Mouse (Mus musculus) hindbrain, embryonic 14.5 days (tissue): ENCODE results near the gene Evi2. TPM values are rescaled to one million over a fixed set of nuclear protein-coding genes. Genes with fewer than 3 reads are reported as not detected.

Experiments used
- ATAC-seq: fragments of 200-750 bp; cut with Nextera tagmentation; 2 replicates; pipeline ENCODE4 v1.8.0; 2017; ENCODE audit warnings: moderate number of reproducible peaks, mild to moderate bottlenecking, moderate TSS enrichment, moderate library complexity; ENCODE audit not compliant: low FRiP score
- DNase-seq: peaks from one replicate; pipeline ENCODE4 v3.0.0-alpha.2; 2015; ENCODE audit warnings: low spot score
- H3K27ac ChIP-seq: fragments of 300-500 bp; sonication (generic); 2 replicates; pipeline ENCODE4 v1.5.1; 2014; ENCODE audit warnings: mild to moderate bottlenecking, moderate library complexity
- H3K27me3 ChIP-seq: fragments of 300-500 bp; sonication (generic); 2 replicates; pipeline ENCODE4 v1.6.1; 2014; ENCODE audit warnings: mild to moderate bottlenecking, low read length, mixed read lengths; ENCODE audit not compliant: control insufficient read depth, insufficient read depth
- H3K36me3 ChIP-seq: fragments of 300-500 bp; sonication (generic); replicated peaks from 2 replicates; pipeline ENCODE4 v1.6.1; 2014; ENCODE audit not compliant: control insufficient read depth, insufficient read depth
- H3K4me1 ChIP-seq: fragments of 300-500 bp; sonication (generic); replicated peaks from 2 replicates; pipeline ENCODE4 v1.6.1; 2014; ENCODE audit warnings: antibody characterized with exemption, low read length, mixed read lengths; ENCODE audit not compliant: control insufficient read depth, insufficient read depth
- H3K4me2 ChIP-seq: fragments of 300-500 bp; sonication (generic); replicated peaks from 2 replicates; pipeline ENCODE4 v1.6.1; 2014; ENCODE audit warnings: mild to moderate bottlenecking, moderate library complexity
- H3K4me3 ChIP-seq: fragments of 300-500 bp; sonication (generic); replicated peaks from 2 replicates; pipeline ENCODE4 v1.5.1; 2014; ENCODE audit warnings: mild to moderate bottlenecking, low read length
- H3K9ac ChIP-seq: fragments of 300-500 bp; sonication (generic); 2 replicates; pipeline ENCODE4 v1.6.1; 2014
- H3K9me3 ChIP-seq: fragments of 300-500 bp; sonication (generic); 2 replicates; pipeline ENCODE4 v1.6.1; 2016; ENCODE audit warnings: low read length; ENCODE audit not compliant: control insufficient read depth
- WGBS: fragments of 180-500 bp; shearing (Covaris S2); extraction: QIAGEN DNeasy Blood & Tissue Kit; methylation state at CpG from one replicate; pipeline ENCODE4 v1.1.7; 2014; 5-methylcytosine and 5-hydroxymethylcytosine counted together
- polyA plus RNA-seq: library from polyadenylated mRNA; unstranded; fragments of >200 nt; fragmentation: Nextera tagmentation; extraction: Ambion mirVana; gene quantifications from 2 replicates; pipeline ENCODE4 v1.2.1, GENCODE M21; 2014

Gene Evi2
- polyA plus RNA-seq, 1 experiment from 2014 or later, result 0.91 TPM

GRCm38 (mm10) chr11:79528601-79529000 lies 1.8 kb downstream of the Evi2 start:
- WGBS, result 95% methylated on average over 3 of the region's 3 CpGs
- H3K27me3 ChIP-seq, result no peaks in the 10 kb centered on the region
- no peak overlapping the region for H3K4me2 ChIP-seq
- no peaks in the 10 kb centered on the region for H3K9me3 ChIP-seq
- no peak for ATAC-seq
- no peak overlapping the region for H3K27ac ChIP-seq
- no peak overlapping the region for H3K9ac ChIP-seq
- DNase-seq, result no peak
- H3K36me3 ChIP-seq, result peaks cover 11% of the 10 kb centered on the region
- H3K4me1 ChIP-seq, result no peaks in the 10 kb centered on the region
- H3K4me3 ChIP-seq, result no peak overlapping the region

DNA sequence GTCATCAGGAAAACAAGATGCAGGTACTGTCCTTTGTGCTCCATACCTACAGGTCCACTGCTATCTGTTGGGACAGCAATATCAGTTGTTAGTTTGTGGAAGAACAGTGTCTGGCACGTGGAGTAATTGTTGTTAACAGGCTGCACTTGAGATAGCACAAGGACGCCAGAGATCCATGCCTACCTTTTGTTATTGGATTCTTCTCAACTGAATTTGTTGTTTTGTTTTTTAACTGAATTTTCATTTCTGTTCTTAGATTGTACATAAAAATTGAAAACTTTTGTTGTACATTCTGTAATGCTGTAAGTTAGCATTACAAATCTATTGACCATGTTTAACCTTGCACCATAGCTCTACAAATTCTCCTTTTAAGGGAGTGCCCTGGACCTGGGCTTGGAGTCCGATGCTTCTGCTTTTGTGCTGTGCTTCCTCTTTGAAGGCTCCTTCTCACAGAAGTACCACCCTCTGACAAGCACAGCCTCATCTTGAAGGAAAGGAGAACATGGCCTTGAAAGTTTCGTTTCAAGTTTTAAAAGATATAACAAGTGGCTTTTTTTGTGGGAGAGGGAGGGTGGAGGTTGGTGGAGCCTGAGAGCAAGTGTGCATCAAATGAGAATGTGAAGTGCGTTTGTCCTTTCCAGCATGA lies 2.5 kb downstream of the Evi2 start:
- Histone ChIP-seq H3K9ac (no peak overlapping the region), H3K27ac (no peak overlapping the region), H3K27me3 (no peaks in the 10 kb centered on the region), H3K4me1 (no peaks in the 10 kb centered on the region), H3K9me3 (no peaks in the 10 kb centered on the region), H3K36me3 (peaks cover 11% of the 10 kb centered on the region), H3K4me2 (no peak overlapping the region), H3K4me3 (no peak overlapping the region)
- 94% methylated on average over 5 of the region's 5 CpGs for WGBS
- DNase-seq (no peak), ATAC-seq (no peak)

DNA sequence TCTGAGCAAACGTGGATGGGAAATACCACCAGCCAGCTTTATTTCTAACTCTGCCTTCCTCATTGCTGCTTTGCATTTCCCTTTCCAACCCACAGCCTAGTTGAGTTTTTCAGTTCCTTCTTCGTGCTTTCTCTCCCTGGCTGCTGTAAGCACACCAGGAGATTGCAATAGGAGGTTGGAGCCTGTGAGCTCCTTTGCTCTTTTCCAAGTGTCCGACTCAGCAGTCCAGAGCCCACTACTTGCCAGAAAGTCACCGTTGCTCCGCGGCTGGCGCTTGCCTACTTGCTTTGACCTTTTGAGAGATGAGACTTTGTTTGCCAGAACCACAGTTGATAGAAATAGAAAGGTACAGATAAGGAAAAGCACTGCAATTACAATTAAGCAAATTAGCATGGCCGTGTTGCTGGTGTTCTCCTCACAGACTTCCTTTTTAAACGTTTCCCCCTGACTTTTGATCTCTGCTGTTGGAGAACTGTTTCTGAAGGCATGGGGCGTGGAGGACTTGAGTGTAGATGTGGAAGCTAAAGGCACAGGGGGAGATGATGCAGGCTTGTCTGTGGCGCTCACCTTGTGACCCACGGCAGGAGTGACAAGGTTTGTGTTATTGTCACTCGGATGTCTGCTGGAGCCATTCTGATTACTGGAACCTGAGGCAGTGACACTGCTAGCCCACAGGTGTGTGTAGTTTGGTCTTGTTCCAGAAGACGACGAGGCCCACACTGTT lies 3.2 kb downstream of the Evi2 start:
- peaks cover 11% of the 10 kb centered on the region for H3K36me3 ChIP-seq
- H3K4me3 ChIP-seq, result no peak overlapping the region
- H3K4me1 ChIP-seq, result no peaks in the 10 kb centered on the region
- no peaks in the 10 kb centered on the region for H3K9me3 ChIP-seq
- H3K4me2 ChIP-seq, result no peak overlapping the region
- H3K27ac ChIP-seq, result no peak overlapping the region
- WGBS, result 86% methylated on average over 15 of the region's 15 CpGs
- no peak overlapping the region for H3K9ac ChIP-seq
- H3K27me3 ChIP-seq, result no peaks in the 10 kb centered on the region
- ATAC-seq, result no peak
- no peak for DNase-seq

- DNase-seq (no peak), ATAC-seq (no peak)
- WGBS, result 93% methylated on average over 3 of the region's 3 CpGs
- Histone ChIP-seq H3K9me3 (no peaks in the 10 kb centered on the region), H3K9ac (no peak overlapping the region), H3K4me1 (no peaks in the 10 kb centered on the region), H3K36me3 (peaks cover 11% of the 10 kb centered on the region), H3K4me3 (no peak overlapping the region), H3K27me3 (no peaks in the 10 kb centered on the region), H3K27ac (no peak overlapping the region), H3K4me2 (no peak overlapping the region)
Observed at GRCm38 (mm10) chr11:79526549-79526948, 3.8 kb downstream of the Evi2 start.

DNA sequence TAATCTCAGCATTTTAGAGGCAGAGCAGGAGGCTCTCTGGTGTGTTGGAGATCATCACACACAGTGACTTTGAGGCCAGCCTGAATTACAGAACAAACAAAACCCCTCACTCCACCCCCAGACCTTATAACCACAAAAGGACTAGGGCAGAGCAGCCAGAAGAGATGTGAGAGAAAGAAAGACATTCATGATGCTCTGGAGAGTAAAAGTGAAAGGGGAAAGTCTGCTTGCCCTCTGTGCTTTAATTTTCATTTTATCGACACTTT lies 6.1 kb downstream of the Evi2 start:
- Histone ChIP-seq H3K36me3 (peaks cover 11% of the 10 kb centered on the region), H3K4me3 (no peak overlapping the region), H3K27me3 (no peaks in the 10 kb centered on the region), H3K9ac (no peak overlapping the region), H3K4me2 (no peak overlapping the region), H3K27ac (no peak overlapping the region), H3K4me1 (no peaks in the 10 kb centered on the region), H3K9me3 (no peaks in the 10 kb centered on the region)
- ATAC-seq, result no peak
- 100% methylated on average over 1 of the region's 1 CpGs for WGBS
- DNase-seq, result no peak

GRCm38 (mm10) chr11:79523560-79524309 lies 6.7 kb downstream of the Evi2 start, which contains the start of gene Evi2b:
Gene Evi2b, minus strand, starts transcription at chr11:79523762.
- Histone ChIP-seq H3K9ac (no peak within 1 kb of the TSS), H3K9me3 (no peaks in the 10 kb centered on the region), H3K4me1 (no peaks in the 10 kb centered on the region), H3K27ac (no peak within 1 kb of the TSS), H3K4me2 (no peak within 1 kb of the TSS), H3K27me3 (no peaks in the 10 kb centered on the region), H3K4me3 (no peak within 1 kb of the TSS), H3K36me3 (peaks cover 11% of the 10 kb centered on the region)
- WGBS, result 86% methylated on average over 10 of the region's 10 CpGs
- no peak for ATAC-seq
- no peak for DNase-seq

DNA sequence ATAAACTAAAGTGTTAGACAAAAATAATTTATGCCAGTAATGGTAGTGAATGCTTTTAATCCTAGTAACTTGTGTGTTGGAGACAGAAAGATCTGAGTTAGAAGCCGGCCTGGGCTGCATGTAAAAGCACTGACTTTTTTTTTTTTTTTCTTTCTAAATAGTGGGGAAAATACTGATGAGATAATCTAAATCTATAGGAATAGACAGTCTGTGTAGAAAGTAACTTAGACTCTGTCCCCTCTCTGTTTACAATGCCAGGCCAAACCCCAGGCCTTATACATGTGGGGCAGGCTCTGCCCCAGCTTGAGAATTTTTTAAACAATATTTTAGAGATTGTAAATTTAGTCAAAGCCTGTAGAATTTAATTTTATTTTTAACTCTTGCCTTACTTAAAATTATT lies 7.4 kb downstream of the Evi2 start:
- no peak for ATAC-seq
- 84% methylated on average over 1 of the region's 1 CpGs for WGBS

GRCm38 (mm10) chr11:79521930-79522329 lies 8.5 kb downstream of the Evi2 start:
- DNase-seq (no peak), ATAC-seq (no peak)
- Histone ChIP-seq H3K27ac (no peak overlapping the region), H3K4me3 (no peak overlapping the region), H3K27me3 (no peaks in the 10 kb centered on the region), H3K9ac (no peak overlapping the region), H3K4me2 (no peak overlapping the region), H3K9me3 (no peaks in the 10 kb centered on the region), H3K4me1 (no peaks in the 10 kb centered on the region), H3K36me3 (no peaks in the 10 kb centered on the region)

More for the DNA sequence above, 7.4 kb downstream of the Evi2 start:
- DNase-seq, result no peak
- no peak overlapping the region for H3K27ac ChIP-seq
- no peak overlapping the region for H3K4me2 ChIP-seq
- H3K9me3 ChIP-seq, result no peaks in the 10 kb centered on the region
- H3K36me3 ChIP-seq, result peaks cover 6% of the 10 kb centered on the region
- H3K27me3 ChIP-seq, result no peaks in the 10 kb centered on the region
- H3K4me3 ChIP-seq, result no peak overlapping the region
- H3K9ac ChIP-seq, result no peak overlapping the region
- H3K4me1 ChIP-seq, result no peaks in the 10 kb centered on the region

GRCm38 (mm10) chr11:79520772-79521171 lies 9.6 kb downstream of the Evi2 start:
- Histone ChIP-seq H3K4me2 (no peak overlapping the region), H3K36me3 (no peaks in the 10 kb centered on the region), H3K9ac (no peak overlapping the region), H3K27ac (no peak overlapping the region), H3K4me3 (no peak overlapping the region), H3K9me3 (no peaks in the 10 kb centered on the region), H3K4me1 (no peaks in the 10 kb centered on the region), H3K27me3 (no peaks in the 10 kb centered on the region)
- DNase-seq, result no peak
- ATAC-seq, result no peak
